Mouse (Mus musculus): ENCODE measurements around the gene Cort. TPM values are rescaled to one million over a fixed set of nuclear protein-coding genes. Genes with fewer than 3 reads are reported as not detected.

Gene Cort
- polyA plus RNA-seq (2014; fragmentation: Illumina TruSeq; extraction: RNeasy Lipid Tissue Mini Kit (QIAGEN cat#74804); ENCODE audit: low read depth, low replicate concordance): not detected

DNA sequence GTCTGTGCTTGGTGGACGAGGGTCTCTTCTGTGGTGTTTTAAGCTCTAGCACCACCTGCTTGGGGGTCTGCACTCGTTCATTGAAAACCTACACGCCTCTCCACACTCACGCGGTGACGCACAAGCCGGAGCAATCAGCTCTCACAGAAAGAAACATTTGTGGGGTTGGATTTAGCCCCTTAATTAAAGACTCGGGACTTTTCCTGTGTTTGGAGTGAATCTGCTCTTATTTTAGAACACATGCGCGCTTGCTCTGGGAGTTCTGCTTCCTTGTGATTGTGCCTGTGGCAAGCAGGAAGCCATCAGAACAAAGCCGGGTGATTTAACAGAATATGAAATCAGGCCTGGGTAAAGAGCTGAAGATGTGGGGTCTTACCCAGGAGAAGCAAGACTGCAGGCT, at the start of gene Cort:
TSS of gene Cort (minus strand) at position 101 of the 400 bp plus-strand sequence.

GRCm38 (mm10) chr4:149166215-149166946, 39.8 kb upstream of the Cort start, which contains the start of gene Pgd:
Pgd (minus strand) TSS chr4:149166771.

GRCm38 (mm10) chr4:149136982-149137770, 10.6 kb upstream of the Cort start, which contains the start of gene Cenps:
Cenps (minus strand) TSS chr4:149137629.

DNA sequence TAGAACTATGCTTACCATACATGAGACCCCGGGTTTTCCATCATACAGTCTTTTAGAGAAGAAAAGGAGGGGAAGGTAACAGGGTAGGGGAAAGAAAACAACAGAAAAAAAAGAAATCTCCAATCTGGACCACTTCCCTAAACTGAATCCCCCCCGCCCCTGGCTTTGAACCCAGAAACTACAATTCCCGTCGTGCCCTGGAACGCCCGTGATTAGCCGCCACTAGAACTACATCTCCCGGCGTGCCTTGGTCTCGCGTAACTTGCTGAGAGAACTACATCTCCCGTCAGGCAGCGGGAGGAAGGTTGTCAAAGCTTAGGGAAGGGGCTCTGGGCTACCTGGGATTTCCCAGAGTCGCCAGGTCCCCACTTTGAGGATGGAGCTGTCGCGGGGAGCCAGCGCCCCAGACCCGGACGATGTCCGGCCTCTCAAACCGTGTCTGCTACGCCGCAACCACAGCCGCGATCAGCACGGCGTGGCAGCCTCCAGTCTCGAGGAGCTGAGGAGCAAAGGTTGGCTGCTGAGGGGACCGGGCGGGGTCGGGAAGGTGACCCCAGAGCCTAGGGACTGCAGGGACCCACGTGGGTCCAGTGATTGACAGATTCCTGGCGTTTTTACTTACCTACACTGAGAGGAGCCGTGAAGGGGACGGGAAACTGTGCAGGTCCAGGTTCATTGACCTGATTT, 22.5 kb downstream of the Cort start, which contains the start of gene Dffa:
TSS of gene Dffa (plus strand) at position 272 of the 687 bp plus-strand sequence.

DNA sequence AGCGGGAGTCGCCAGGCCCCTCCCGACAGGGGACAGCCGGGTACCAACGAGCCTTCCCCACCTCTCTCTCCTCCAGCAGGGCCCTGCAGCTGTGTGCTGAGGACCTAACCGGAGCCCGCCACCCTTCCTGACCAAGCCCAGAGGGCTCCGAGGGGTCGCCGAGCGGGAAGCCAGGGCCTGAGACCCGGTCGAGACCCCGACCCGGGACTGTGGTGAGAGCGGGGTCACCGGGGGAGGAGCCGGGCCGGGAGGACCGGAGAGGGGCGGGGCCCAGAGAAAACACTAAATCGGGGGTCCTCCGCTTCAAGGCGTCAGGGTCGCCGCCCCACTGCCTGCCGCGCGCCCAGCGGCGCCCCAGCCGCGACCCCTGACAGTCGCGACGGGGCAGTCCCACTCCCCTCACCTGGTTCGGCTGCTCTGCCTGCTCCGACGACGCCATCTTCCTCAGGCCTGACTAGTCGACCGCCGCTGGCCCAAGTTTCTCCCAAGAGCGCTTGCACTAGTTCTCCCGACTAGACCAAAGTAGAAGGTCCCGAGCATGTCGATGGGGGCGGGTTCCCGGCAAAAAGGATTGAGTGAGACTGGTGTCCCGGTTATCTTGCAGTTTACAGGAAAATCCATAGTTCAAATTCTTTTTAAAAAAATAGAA, 27.1 kb downstream of the Cort start, which contains the start of gene Pex14:
TSS of gene Pex14 (minus strand) at position 508 of the 649 bp plus-strand sequence.

Other genes with a start within 250 kb of the Cort start
- 3.0 TPM for gene Pex14, start 26.9 kb downstream of the Cort start, polyA plus RNA-seq (2014; fragmentation: Illumina TruSeq; extraction: RNeasy Lipid Tissue Mini Kit (QIAGEN cat#74804); ENCODE audit: low read depth, low replicate concordance)
- 6.2 TPM for gene Dffa, start 22.6 kb downstream of the Cort start, polyA plus RNA-seq (2014; fragmentation: Illumina TruSeq; extraction: RNeasy Lipid Tissue Mini Kit (QIAGEN cat#74804); ENCODE audit: low read depth, low replicate concordance)
- not detected for gene Cenps, start 10.9 kb upstream of the Cort start, polyA plus RNA-seq (2014; fragmentation: Illumina TruSeq; extraction: RNeasy Lipid Tissue Mini Kit (QIAGEN cat#74804); ENCODE audit: low read depth, low replicate concordance)
- gene Pgd, start 40.0 kb upstream of the Cort start, polyA plus RNA-seq (2014; fragmentation: Illumina TruSeq; extraction: RNeasy Lipid Tissue Mini Kit (QIAGEN cat#74804); ENCODE audit: low read depth, low replicate concordance): 9.1 TPM
- gene Kif1b, start 180.9 kb upstream of the Cort start, polyA plus RNA-seq (2014; fragmentation: Illumina TruSeq; extraction: RNeasy Lipid Tissue Mini Kit (QIAGEN cat#74804); ENCODE audit: low read depth, low replicate concordance): 50.4 TPM

All from liver, adult 10 weeks (tissue).